Mouse (Mus musculus) cortical plate, adult 2 months (tissue): ENCODE measurements at regions not wholly inside any gene's neighbourhood (a gene's known extent, or its start where the extent isn't known, plus 50 kb on each side); places are given as distances from the start of the nearest gene placed in this dataset.

Experiments
- CTCF ChIP-seq: fragments of 200-500 bp; IDR thresholded peaks from 2 replicates; pipeline ENCODE4 v1.5.1; 2011; ENCODE audit warnings: mild to moderate bottlenecking, control low read depth, low read length; ENCODE audit not compliant: insufficient read depth; ENCODE audit errors: extremely low read depth
- POLR2A ChIP-seq: fragments of 200-500 bp; IDR thresholded peaks from 2 replicates; pipeline ENCODE4 v1.6.1; 2011; ENCODE audit warnings: mild to moderate bottlenecking, low read length, control low read depth; ENCODE audit not compliant: insufficient read depth; ENCODE audit errors: extremely low read depth

- no peak for TF ChIP-seq POLR2A
- peak; percentile 30; the same call in 1 of the 2 replicates for TF ChIP-seq CTCF
These were observed 988.1 kb upstream of the Adcyap1 start for GRCm38 (mm10) chr17:92210730-92211129.
